Mouse (Mus musculus): Measurements from ENCODE around the gene Shisal2a. TPM values are rescaled to one million over a fixed set of nuclear protein-coding genes. Genes with fewer than 3 reads are reported as not detected.

Gene Shisal2a
- polyA plus RNA-seq, 1 experiment from 2014 or later = 0.50 TPM

DNA sequence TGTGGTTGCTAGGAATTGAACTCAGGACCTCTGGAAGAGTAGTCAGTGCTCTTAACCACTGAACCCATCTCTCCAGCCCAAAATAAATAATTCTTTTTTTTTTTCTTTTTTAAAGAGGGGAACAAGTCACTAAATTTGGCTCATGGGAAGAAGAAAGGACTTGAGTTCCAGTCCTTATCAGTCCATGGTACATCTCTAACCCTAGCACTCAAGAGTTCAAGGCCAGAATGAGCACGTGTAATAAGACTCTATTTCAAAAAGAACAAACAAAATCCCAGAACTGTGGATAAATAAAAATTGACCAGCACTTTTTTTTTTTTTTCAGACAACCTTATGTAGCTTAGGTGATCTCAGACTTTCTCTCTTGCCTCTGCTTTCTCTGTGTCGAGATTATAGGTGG, 46.4 kb downstream of the Shisal2a start:
- ATAC-seq = no peak

DNA sequence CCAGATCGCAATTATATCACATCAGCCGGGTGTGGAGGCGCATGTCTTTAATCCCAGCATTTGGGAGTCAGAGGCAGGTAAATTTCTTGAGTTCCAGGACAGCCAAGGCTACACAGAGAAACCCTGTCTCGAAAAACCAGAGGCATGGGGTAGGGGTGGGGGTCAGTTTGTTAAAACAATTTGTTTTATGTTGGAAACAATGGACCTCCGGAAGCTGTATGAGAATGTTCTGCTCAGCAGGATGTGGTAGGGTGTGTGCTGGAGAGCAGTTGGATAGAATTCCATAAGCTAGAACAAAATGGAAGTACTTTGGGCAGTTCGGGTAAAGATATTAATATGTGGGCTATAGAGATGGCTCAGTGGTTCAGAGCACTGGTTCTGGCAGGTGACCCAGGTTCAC, 47.7 kb downstream of the Shisal2a start:
- H3K9ac ChIP-seq (ENCODE audit: low read depth, low read length) = no peak overlapping the region
- peaks cover 40% of the 10 kb centered on the region for H3K36me3 ChIP-seq (ENCODE audit: control insufficient read depth, insufficient read depth)
- no peak overlapping the region for H3K4me3 ChIP-seq (ENCODE audit: low read depth, low read length)
- peaks cover 4% of the 10 kb centered on the region; the same call in 1 of the 2 replicates for H3K4me1 ChIP-seq (replicated peaks; ENCODE audit: control insufficient read depth, insufficient read depth, low read length)
- no peak for ATAC-seq
- H3K27me3 ChIP-seq (replicated peaks; ENCODE audit: control insufficient read depth, insufficient read depth, low read length) = no peaks in the 10 kb centered on the region
- no peaks in the 10 kb centered on the region for H3K9me3 ChIP-seq (ENCODE audit: control insufficient read depth)
- no peak overlapping the region for H3K27ac ChIP-seq (ENCODE audit: low read depth, low read length)
- no peak overlapping the region for H3K4me2 ChIP-seq (replicated peaks; ENCODE audit: low read depth)
- 88% methylated on average over 6 of the region's 6 CpGs for WGBS
- TF ChIP-seq CTCF (IDR thresholded peaks at IDR 0.05; ENCODE audit: low read depth) = no peak

More for the DNA sequence above, 46.4 kb downstream of the Shisal2a start:
- Histone ChIP-seq H3K9ac (ENCODE audit: low read depth, low read length) (no peak overlapping the region), H3K27me3 (replicated peaks; ENCODE audit: control insufficient read depth, insufficient read depth, low read length) (no peaks in the 10 kb centered on the region), H3K36me3 (ENCODE audit: control insufficient read depth, insufficient read depth) (peaks cover 40% of the 10 kb centered on the region), H3K9me3 (ENCODE audit: control insufficient read depth) (no peaks in the 10 kb centered on the region), H3K4me1 (replicated peaks; ENCODE audit: control insufficient read depth, insufficient read depth, low read length) (no peaks in the 10 kb centered on the region), H3K4me3 (ENCODE audit: low read depth, low read length) (no peak overlapping the region), H3K4me2 (replicated peaks; ENCODE audit: low read depth) (no peak overlapping the region), H3K27ac (ENCODE audit: low read depth, low read length) (no peak overlapping the region)
- WGBS = 58% methylated on average over 2 of the region's 2 CpGs
- TF ChIP-seq CTCF (IDR thresholded peaks at IDR 0.05; ENCODE audit: low read depth) = no peak

DNA sequence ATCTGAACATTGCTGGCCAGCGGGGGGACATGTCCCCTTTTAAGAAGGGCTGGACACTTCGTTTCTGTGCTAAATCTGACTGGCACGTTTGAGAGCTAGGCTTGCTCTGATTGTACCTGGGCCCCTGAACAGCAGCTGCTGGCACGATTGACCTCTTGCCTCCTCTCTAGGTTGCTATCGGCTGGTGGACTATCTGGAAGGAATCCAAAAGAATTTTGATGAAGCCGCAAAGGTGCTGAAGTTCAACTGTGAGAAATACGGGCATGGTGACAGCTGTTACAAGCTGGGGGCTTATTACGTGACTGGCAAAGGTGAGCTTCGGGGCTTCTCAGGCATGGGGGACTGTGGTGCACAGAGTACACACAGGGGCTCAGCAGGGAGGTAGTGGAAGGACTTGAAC, 51.1 kb downstream of the Shisal2a start:
- TF ChIP-seq CTCF (IDR thresholded peaks at IDR 0.05; ENCODE audit: low read depth) = no peak
- peaks cover 24% of the 10 kb centered on the region for H3K36me3 ChIP-seq (ENCODE audit: control insufficient read depth, insufficient read depth)
- peaks cover 4% of the 10 kb centered on the region; the same call in 1 of the 2 replicates for H3K4me1 ChIP-seq (replicated peaks; ENCODE audit: control insufficient read depth, insufficient read depth, low read length)
- H3K9ac ChIP-seq (ENCODE audit: low read depth, low read length) = no peak overlapping the region
- no peaks in the 10 kb centered on the region for H3K9me3 ChIP-seq (ENCODE audit: control insufficient read depth)
- H3K4me2 ChIP-seq (replicated peaks; ENCODE audit: low read depth) = peak overlapping the region; percentile 32
- ATAC-seq = no peak
- WGBS = 48% methylated on average over 9 of the region's 9 CpGs
- peak overlapping the region; percentile 79 for H3K27ac ChIP-seq (ENCODE audit: low read depth, low read length)
- H3K4me3 ChIP-seq (ENCODE audit: low read depth, low read length) = no peak overlapping the region
- H3K27me3 ChIP-seq (replicated peaks; ENCODE audit: control insufficient read depth, insufficient read depth, low read length) = no peaks in the 10 kb centered on the region

DNA sequence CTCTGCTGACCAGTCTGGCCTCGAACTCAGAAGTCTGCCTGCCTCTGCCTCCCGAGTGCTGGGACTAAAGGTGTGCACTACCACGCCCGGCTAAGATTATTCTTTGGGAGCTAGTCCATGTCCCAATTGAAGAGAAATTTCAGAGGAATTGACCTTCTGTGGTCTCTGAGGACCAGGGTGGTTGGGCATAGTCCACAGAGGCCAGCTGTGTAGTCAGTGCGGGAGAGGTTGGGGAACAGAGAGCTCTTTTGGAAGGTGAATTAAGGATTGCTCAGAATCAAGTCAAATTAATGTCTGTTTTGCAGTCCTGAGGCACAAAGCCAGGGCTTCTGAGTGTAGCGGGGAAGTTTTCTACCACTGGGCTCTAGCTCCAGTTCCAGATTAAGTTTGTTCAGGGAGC, 53.3 kb downstream of the Shisal2a start:
- Histone ChIP-seq H3K4me3 (ENCODE audit: low read depth, low read length) (no peak overlapping the region), H3K36me3 (ENCODE audit: control insufficient read depth, insufficient read depth) (peaks cover 16% of the 10 kb centered on the region; the same call in 1 of the 2 replicates), H3K27me3 (replicated peaks; ENCODE audit: control insufficient read depth, insufficient read depth, low read length) (no peaks in the 10 kb centered on the region), H3K9ac (ENCODE audit: low read depth, low read length) (no peak overlapping the region), H3K4me1 (replicated peaks; ENCODE audit: control insufficient read depth, insufficient read depth, low read length) (peaks cover 4% of the 10 kb centered on the region; the same call in 1 of the 2 replicates), H3K27ac (ENCODE audit: low read depth, low read length) (peak overlapping the region; percentile 7; the same call in 1 of the 2 replicates), H3K9me3 (ENCODE audit: control insufficient read depth) (no peaks in the 10 kb centered on the region), H3K4me2 (replicated peaks; ENCODE audit: low read depth) (no peak overlapping the region)
- ATAC-seq = no peak
- 85% methylated on average over 6 of the region's 6 CpGs for WGBS
- no peak for TF ChIP-seq CTCF (IDR thresholded peaks at IDR 0.05; ENCODE audit: low read depth)

DNA sequence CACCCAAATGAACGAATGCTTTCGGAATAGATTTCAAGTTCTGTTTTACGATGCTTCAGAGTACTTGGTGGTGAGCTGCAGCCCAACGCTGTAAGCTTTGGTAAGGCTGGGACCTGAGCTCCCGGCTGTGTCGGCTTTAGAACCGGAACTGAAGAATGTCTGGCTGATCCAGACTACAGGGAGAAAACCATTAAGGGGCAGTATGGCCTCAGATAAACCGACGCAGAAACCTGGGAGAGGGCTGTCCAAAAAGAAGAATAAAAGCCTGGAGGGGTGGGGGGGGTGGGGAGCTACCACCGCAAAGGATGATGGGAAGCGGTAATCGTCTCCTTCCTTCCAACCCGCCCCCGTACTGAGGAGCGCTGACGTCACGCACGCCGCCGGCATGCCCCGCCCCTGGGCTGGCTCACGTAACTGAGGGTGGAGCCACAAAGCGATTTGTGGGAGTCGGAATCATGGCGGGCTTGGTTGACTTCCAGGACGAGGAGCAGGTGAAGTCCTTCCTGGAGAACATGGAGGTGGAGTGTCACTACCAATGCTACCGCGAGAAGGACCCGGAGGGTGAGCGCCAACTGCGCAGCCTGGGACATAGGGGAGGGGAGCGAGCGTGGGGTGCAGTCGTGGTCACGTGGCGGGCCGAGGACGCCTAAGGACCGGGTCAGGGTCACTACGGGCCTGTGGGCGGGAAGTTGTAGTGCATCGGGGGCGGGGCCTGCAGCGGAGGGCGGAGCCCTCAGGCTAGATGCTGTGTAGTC, 55.2 kb downstream of the Shisal2a start, which contains the start of gene Coa7:
Gene Coa7 (plus strand): TSS at position 411 of the 755 bp plus-strand sequence.
- peak within 1 kb of the TSS; percentile 61 for H3K4me3 ChIP-seq (ENCODE audit: low read depth, low read length)
- H3K4me1 ChIP-seq (replicated peaks; ENCODE audit: control insufficient read depth, insufficient read depth, low read length) = peaks cover 4% of the 10 kb centered on the region; the same call in 1 of the 2 replicates
- H3K36me3 ChIP-seq (ENCODE audit: control insufficient read depth, insufficient read depth) = peaks cover 4% of the 10 kb centered on the region; the same call in 1 of the 2 replicates
- H3K9ac ChIP-seq (ENCODE audit: low read depth, low read length) = peak within 1 kb of the TSS; percentile 56
- peak; percentile 93 for ATAC-seq
- under 1% methylated on average over 45 of the region's 45 CpGs for WGBS
- no peaks in the 10 kb centered on the region for H3K9me3 ChIP-seq (ENCODE audit: control insufficient read depth)
- H3K27ac ChIP-seq (ENCODE audit: low read depth, low read length) = peak within 1 kb of the TSS; percentile 85
- TF ChIP-seq CTCF (IDR thresholded peaks at IDR 0.05; ENCODE audit: low read depth) = 0 out of 2 replicates have a peak, but pooled peaks have one; percentile 11
- H3K27me3 ChIP-seq (replicated peaks; ENCODE audit: control insufficient read depth, insufficient read depth, low read length) = no peaks in the 10 kb centered on the region
- H3K4me2 ChIP-seq (replicated peaks; ENCODE audit: low read depth) = peak within 1 kb of the TSS; percentile 71

DNA sequence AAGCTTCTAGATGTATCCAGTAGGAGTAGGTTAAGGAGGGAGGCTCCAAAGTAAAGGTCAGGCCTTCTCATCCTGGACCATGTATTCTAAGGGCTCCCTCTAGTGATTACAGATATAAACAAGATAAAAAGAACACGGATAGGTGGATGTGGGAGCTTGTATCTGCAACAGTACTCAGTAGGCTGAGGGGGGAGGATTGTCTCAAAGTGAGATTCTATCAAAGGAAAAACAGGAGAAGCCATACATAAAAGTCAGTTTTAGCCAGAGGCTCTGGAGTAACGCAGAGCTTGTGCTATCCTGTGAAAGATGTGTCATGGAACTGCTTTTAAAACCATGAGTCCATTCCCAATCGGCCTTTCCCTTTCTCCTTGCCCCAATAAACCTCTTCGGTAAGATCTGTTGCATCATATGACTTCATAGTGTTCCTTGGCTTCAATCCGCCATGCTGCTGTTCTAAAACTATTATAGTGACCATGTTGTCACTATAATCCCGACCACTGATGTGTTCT, 56.0 kb downstream of the Shisal2a start:
- Histone ChIP-seq H3K4me3 (ENCODE audit: low read depth, low read length) (peak overlapping the region; percentile 61), H3K36me3 (ENCODE audit: control insufficient read depth, insufficient read depth) (no peaks in the 10 kb centered on the region), H3K27ac (ENCODE audit: low read depth, low read length) (peak overlapping the region; percentile 85; the same call in 1 of the 2 replicates), H3K9me3 (ENCODE audit: control insufficient read depth) (no peaks in the 10 kb centered on the region), H3K4me2 (replicated peaks; ENCODE audit: low read depth) (peak overlapping the region; percentile 71), H3K27me3 (replicated peaks; ENCODE audit: control insufficient read depth, insufficient read depth, low read length) (no peaks in the 10 kb centered on the region), H3K4me1 (replicated peaks; ENCODE audit: control insufficient read depth, insufficient read depth, low read length) (peaks cover 4% of the 10 kb centered on the region; the same call in 1 of the 2 replicates), H3K9ac (ENCODE audit: low read depth, low read length) (no peak overlapping the region; the same call in 1 of the 2 replicates)
- ATAC-seq = no peak
- WGBS = 29% methylated on average over 6 of the region's 6 CpGs
- peak; percentile 76 for TF ChIP-seq CTCF (IDR thresholded peaks at IDR 0.05; ENCODE audit: low read depth)

Data from intestine, postnatal 0 days (tissue).